Mouse (Mus musculus): ENCODE data around the gene Ncbp3. TPM values are rescaled to one million over a fixed set of nuclear protein-coding genes. Genes with fewer than 3 reads are reported as not detected.

Gene Ncbp3
- 10 to 100 TPM; 12.6 to 21.1 (median 19.4) TPM for polyA plus RNA-seq (2017; shearing (Covaris generic))

GRCm38 (mm10) chr11:73047542-73047996, at the start of gene Ncbp3:
Ncbp3 (plus strand) TSS chr11:73047783.
- ATAC-seq, result peak; percentile 97

- no peak for ATAC-seq
These were observed 48.8 kb upstream of the Ncbp3 start, which contains the start of gene P2rx1 for GRCm38 (mm10) chr11:72998771-72999170. P2rx1 (plus strand) TSS chr11:72999103.

GRCm38 (mm10) chr11:73001029-73001428, 46.6 kb upstream of the Ncbp3 start:
- ATAC-seq, result no peak

GRCm38 (mm10) chr11:73006377-73006776, 41.2 kb upstream of the Ncbp3 start:
- ATAC-seq, result peak; percentile 71

- no peak for ATAC-seq
These were observed 40.5 kb upstream of the Ncbp3 start for GRCm38 (mm10) chr11:73007113-73007512.

- ATAC-seq, result no peak
These were observed 39.7 kb upstream of the Ncbp3 start for GRCm38 (mm10) chr11:73007698-73008481.

- no peak for ATAC-seq
These were observed 38.8 kb upstream of the Ncbp3 start for GRCm38 (mm10) chr11:73008826-73009225.

- no peak for ATAC-seq
These were observed 37.9 kb upstream of the Ncbp3 start for GRCm38 (mm10) chr11:73009531-73010274.

GRCm38 (mm10) chr11:73013981-73014380, 33.6 kb upstream of the Ncbp3 start:
- ATAC-seq, result no peak

GRCm38 (mm10) chr11:73014831-73015344, 32.7 kb upstream of the Ncbp3 start:
- ATAC-seq, result no peak

GRCm38 (mm10) chr11:73015391-73016102, 32.0 kb upstream of the Ncbp3 start:
- ATAC-seq, result no peak

GRCm38 (mm10) chr11:73016103-73016420, 31.5 kb upstream of the Ncbp3 start:
- no peak for ATAC-seq

GRCm38 (mm10) chr11:73018471-73019146, 29.0 kb upstream of the Ncbp3 start, which contains the start of gene Camkk1:
Camkk1 (plus strand) TSS chr11:73019008.
- ATAC-seq, result peak; percentile 92

- ATAC-seq, result peak; percentile 82
These were observed 28.3 kb upstream of the Ncbp3 start for GRCm38 (mm10) chr11:73019147-73019795.

- ATAC-seq, result no peak
These were observed 26.4 kb upstream of the Ncbp3 start for GRCm38 (mm10) chr11:73020953-73021800.

GRCm38 (mm10) chr11:73023099-73023498, 24.5 kb upstream of the Ncbp3 start:
- no peak for ATAC-seq

- ATAC-seq, result no peak
These were observed 23.8 kb upstream of the Ncbp3 start for GRCm38 (mm10) chr11:73023827-73024226.

GRCm38 (mm10) chr11:73024236-73024904, 23.2 kb upstream of the Ncbp3 start:
- no peak for ATAC-seq

- no peak for ATAC-seq
These were observed 20.6 kb upstream of the Ncbp3 start for GRCm38 (mm10) chr11:73026961-73027360.

Data from inflammation-experienced regulatory T-cells, adult 6 months (primary cell).